Mouse (Mus musculus) thymus, postnatal 36 days (tissue): Measurements from ENCODE around the gene Gsg1l2.

Experiments used
- DNase-seq, 2 experiments: peaks; one replicate each; pipeline ENCODE4 v3.0.0; 2022; ENCODE audit warnings: mixed read lengths in 2 of 2

Gene Gsg1l2

GRCm38 (mm10) chr11:67820221-67820620, 45.8 kb downstream of the Gsg1l2 start:
- DNase-seq = peak; percentile 3 to 8

- DNase-seq = no peak
Observed at GRCm38 (mm10) chr11:67821560-67821959, 47.2 kb downstream of the Gsg1l2 start.

- no peak for DNase-seq
Observed at GRCm38 (mm10) chr11:67828360-67829059, 54.1 kb downstream of the Gsg1l2 start.

GRCm38 (mm10) chr11:67829530-67829929, 55.1 kb downstream of the Gsg1l2 start:
- DNase-seq = no peak

- no peak for DNase-seq
Observed at GRCm38 (mm10) chr11:67831820-67832219, 57.4 kb downstream of the Gsg1l2 start.

GRCm38 (mm10) chr11:67835408-67836078, 61.1 kb downstream of the Gsg1l2 start:
- no peak for DNase-seq
